8 mouse cellular contexts compared by ENCODE assay signal in genomic region chr14:119137906-119138785, GRCm38 (mm10). TPM values are rescaled to one million over a fixed set of nuclear protein-coding genes. Genes with fewer than 3 reads are reported as not detected.
DNase-seq lines count a peak whose midpoint lies in the region; ATAC-seq and TF ChIP-seq lines count a peak whose summit lies in the region.

TSS of gene Hs6st3 (plus strand) at chr14:119138341.

- in situ Hi-C loops in Patski (cut with MboI; ENCODE audit: low pct_unique_long_range_greater_than_20kb) = no loop called here

- peak within 1 kb of the TSS; percentile 98 for H3K4me2 ChIP-seq in kidney, embryonic 14.5 days (replicated peaks; ENCODE audit: low read depth, low read length)

- POLR2A ChIA-PET in Patski (lab: Charles Lee) = no interaction called here

- peaks cover 42% of the 10 kb centered on the region for H3K27me3 ChIP-seq in kidney, embryonic 14.5 days (ENCODE audit: control insufficient read depth, insufficient read depth, low read length)
- peaks cover 48% of the 10 kb centered on the region for H3K27me3 ChIP-seq in Patski

- H3K36me3 ChIP-seq in kidney, embryonic 14.5 days (ENCODE audit: control insufficient read depth, insufficient read depth, low read length) = no peaks in the 10 kb centered on the region

- TF ChIP-seq CTCF in Patski (IDR thresholded peaks at IDR 0.05) = no peak

- under 1% methylated on average over 84 of the region's 100 CpGs for WGBS in kidney, embryonic 14.5 days

- no peak for DNase-seq in kidney, adult 8-10 months
- DNase-seq in Patski (ENCODE audit: low read depth, low spot score) = no peak
- peak; percentile 37 to 45 for DNase-seq in cerebellum, postnatal 36 days
- DNase-seq in heart, postnatal 10 days = peak; percentile 5 to 11
- peak in 1 of 2 experiments; percentile 25 for DNase-seq in left cerebral cortex, postnatal 25 days (ENCODE audit: low spot score in 2 of 2)
- peak; percentile 67 for DNase-seq in neural tube, embryonic 10.5 days (ENCODE audit: extremely low spot score, low spot score)
- DNase-seq in urinary bladder, postnatal 36 days (ENCODE audit: low spot score in 2 of 2) = no peak

- peak within 1 kb of the TSS; percentile 63 for H3K4me3 ChIP-seq in kidney, embryonic 14.5 days (ENCODE audit: low read length)

- CTCF ChIA-PET in Patski (lab: Charles Lee) = interaction anchor here (1.2 kb wide), 1 partner anchor 18 kb away, joined by 3 read pairs; no protein-coding TSS in a partner anchor

- intact Hi-C loops in heart, postnatal 10 days (cut with DNase I) = no loop called here
- intact Hi-C loops in left cerebral cortex, postnatal 25 days (cut with DNase I) = loop anchor here (5.0 kb wide), 2 partner anchors 79 to 719 kb away; no protein-coding TSS in a partner anchor

- no peaks in the 10 kb centered on the region for H3K9me3 ChIP-seq in kidney, embryonic 14.5 days (ENCODE audit: control insufficient read depth, low read length)

- H3K4me1 ChIP-seq in kidney, embryonic 14.5 days (ENCODE audit: control insufficient read depth, insufficient read depth, low read length) = 0 out of 2 replicates have a peak, but pooled peaks cover 6% of the 10 kb centered on the region

- ATAC-seq in kidney, embryonic 14.5 days (ENCODE audit: low FRiP score, low TSS enrichment) = peak; percentile 71
- ATAC-seq in Patski = peak; percentile 40

- peak within 1 kb of the TSS; percentile 59 for H3K9ac ChIP-seq in kidney, embryonic 14.5 days (ENCODE audit: low read depth, low read length)

- no peak within 1 kb of the TSS for H3K27ac ChIP-seq in kidney, embryonic 14.5 days (ENCODE audit: low read depth, low read length)

RNA-seq across cellular contexts. Expression of gene Hs6st3, which starts in this region (rescaled TPM):
- polyA plus RNA-seq in kidney, embryonic 14.5 days (2014; fragmentation: Nextera tagmentation; extraction: Ambion mirVana) = 0.19 and 0.45 TPM in 2 replicates
- 1.0 TPM for polyA plus RNA-seq in Patski (2021)
- total RNA-seq in heart, postnatal 10 days (2021) = under 1 TPM in 1 of 2 experiments, not detected in 1; 0.19 TPM
- total RNA-seq in left cerebral cortex, postnatal 25 days (2021) = 10 to 100 TPM; 72.5 to 72.6 TPM

Comparison
In these comparisons a context has a peak if more than half of its experiments do, and no peak if none do; other contexts are left out.
1. RNA of gene Hs6st3 (total RNA-seq): 72.5 to 72.6 TPM in left cerebral cortex, postnatal 25 days; 0.19 TPM in heart, postnatal 10 days; every median in the first group is over 10 times any median in the second.
2. Peak in ATAC-seq, H3K4me3 ChIP-seq, H3K9ac ChIP-seq and H3K4me2 ChIP-seq in kidney, embryonic 14.5 days; RNA of the gene not detected or under 1 TPM.
3. Peak in DNase-seq in heart, postnatal 10 days; RNA of the gene not detected or under 1 TPM.
4. DNase-seq: peak in cerebellum, postnatal 36 days (2 of 2) and neural tube, embryonic 10.5 days (single experiment); none in kidney, adult 8-10 months (0 of 2), Patski (single experiment) and urinary bladder, postnatal 36 days (0 of 2).